Mouse (Mus musculus) heart, embryonic 14.5 days (tissue): ENCODE measurements around the gene Abcc3. TPM values are rescaled to one million over a fixed set of nuclear protein-coding genes. Genes with fewer than 3 reads are reported as not detected.

Source experiments
- ATAC-seq: fragments of 200-750 bp; cut with Nextera tagmentation; 2 replicates; pipeline ENCODE4 v1.8.0; 2017; ENCODE audit warnings: low read depth, moderate TSS enrichment; ENCODE audit not compliant: insufficient number of reproducible peaks, insufficient read depth, low FRiP score
- H3K27ac ChIP-seq, 2 experiments: fragments of 200-500 bp in 1 of 2; fragments of 300-500 bp in 1 of 2; sonication (generic) in 1 of 2; replicated peaks in 1 of 2; 2 replicates each; pipeline ENCODE4 v1.5.1; 2012 to 2014; ENCODE audit warnings: low read depth in 2 of 2, low read length in 2 of 2, control low read depth in 1 of 2, mild to moderate bottlenecking in 1 of 2, mixed read lengths in 1 of 2; ENCODE audit not compliant: control insufficient read depth in 1 of 2, insufficient read depth in 1 of 2
- H3K27me3 ChIP-seq: fragments of 300-500 bp; sonication (generic); 2 replicates; pipeline ENCODE4 v1.6.1; 2014; ENCODE audit warnings: mild to moderate bottlenecking, low read length, control low read depth; ENCODE audit not compliant: control insufficient read depth, insufficient read depth
- H3K36me3 ChIP-seq: fragments of 300-500 bp; sonication (generic); 2 replicates; pipeline ENCODE4 v1.6.1; 2014; ENCODE audit warnings: mild to moderate bottlenecking, control low read depth, low read length, mixed read lengths; ENCODE audit not compliant: control insufficient read depth, insufficient read depth
- H3K4me1 ChIP-seq, 2 experiments: fragments of 200-500 bp in 1 of 2; fragments of 300-500 bp in 1 of 2; sonication (generic) in 1 of 2; 2 replicates each; pipeline ENCODE4 v1.6.1; 2012 to 2014; ENCODE audit warnings: low read length in 2 of 2, control low read depth in 1 of 2, mixed read lengths in 1 of 2; ENCODE audit not compliant: control insufficient read depth in 2 of 2, insufficient read depth in 2 of 2
- H3K4me2 ChIP-seq: fragments of 300-500 bp; sonication (generic); 2 replicates; pipeline ENCODE4 v1.6.1; 2014; ENCODE audit warnings: mild to moderate bottlenecking, low read length
- H3K4me3 ChIP-seq, 2 experiments: fragments of 200-500 bp in 1 of 2; fragments of 300-500 bp in 1 of 2; sonication (generic) in 1 of 2; 2 replicates each; pipeline ENCODE4 v1.5.1; 2012 to 2014; ENCODE audit warnings: low read length in 2 of 2, mild to moderate bottlenecking in 2 of 2, control low read depth in 1 of 2, low read depth in 1 of 2, moderate library complexity in 1 of 2; ENCODE audit not compliant: control insufficient read depth in 1 of 2, insufficient read depth in 1 of 2
- H3K9ac ChIP-seq: fragments of 300-500 bp; sonication (generic); 2 replicates; pipeline ENCODE4 v1.6.1; 2014; ENCODE audit warnings: mild to moderate bottlenecking, low read length
- H3K9me3 ChIP-seq: fragments of 300-500 bp; sonication (generic); 2 replicates; pipeline ENCODE4 v1.6.1; 2016; ENCODE audit warnings: low read length, control low read depth; ENCODE audit not compliant: control insufficient read depth
- WGBS: fragments of 180-500 bp; shearing (Covaris S2); extraction: QIAGEN DNeasy Blood & Tissue Kit; methylation state at CpG from one replicate; pipeline ENCODE4 v1.1.7; 2014; 5-methylcytosine and 5-hydroxymethylcytosine counted together
- polyA plus RNA-seq: library from polyadenylated mRNA; unstranded; fragments of >200 nt; fragmentation: Nextera tagmentation; extraction: Ambion mirVana; gene quantifications from 2 replicates; pipeline ENCODE4 v1.2.1, GENCODE M21; 2014

The Abcc3 gene
- polyA plus RNA-seq, 1 experiment from 2014 or later = 0.49 TPM

- Histone ChIP-seq H3K9ac (no peak overlapping the region), H3K27me3 (no peaks in the 10 kb centered on the region), H3K27ac (no peak overlapping the region), H3K4me3 (no peak overlapping the region), H3K36me3 (no peaks in the 10 kb centered on the region), H3K9me3 (no peaks in the 10 kb centered on the region), H3K4me2 (no peak overlapping the region), H3K4me1 (peaks cover 3 to 33% of the 10 kb centered on the region in 2 experiments)
- WGBS = 61% methylated on average over 5 of the region's 5 CpGs
- ATAC-seq = no peak
Measured at GRCm38 (mm10) chr11:94324618-94325017, 68.2 kb downstream of the Abcc3 start.

- H3K4me1 ChIP-seq = peaks cover 3 to 29% of the 10 kb centered on the region in 2 experiments
- no peak overlapping the region for H3K4me3 ChIP-seq
- WGBS = 73% methylated on average over 5 of the region's 5 CpGs
- no peaks in the 10 kb centered on the region for H3K27me3 ChIP-seq
- no peak overlapping the region for H3K4me2 ChIP-seq
- ATAC-seq = no peak
- H3K9me3 ChIP-seq = no peaks in the 10 kb centered on the region
- 0 out of 4 replicates have a peak overlapping the region, but pooled peaks of 1 of the 2 experiments have one; percentile 98 for H3K27ac ChIP-seq
- H3K9ac ChIP-seq = peak overlapping the region; percentile 100; the same call in 1 of the 2 replicates
- peaks cover 7% of the 10 kb centered on the region; the same call in 1 of the 2 replicates for H3K36me3 ChIP-seq
Measured at GRCm38 (mm10) chr11:94323271-94323925, 69.4 kb downstream of the Abcc3 start.

GRCm38 (mm10) chr11:94322636-94323035, 70.2 kb downstream of the Abcc3 start:
- Histone ChIP-seq H3K36me3 (peaks cover 7% of the 10 kb centered on the region; the same call in 1 of the 2 replicates), H3K27ac (peak overlapping the region; percentile 98), H3K4me2 (peak overlapping the region; percentile 77), H3K4me1 (peaks cover 3 to 35% of the 10 kb centered on the region in 2 experiments), H3K9me3 (no peaks in the 10 kb centered on the region), H3K27me3 (no peaks in the 10 kb centered on the region), H3K4me3 (peak overlapping the region in 1 of 2 experiments; percentile 100; a peak in 2 of 4 replicates), H3K9ac (peak overlapping the region; percentile 100)
- WGBS = 37% methylated on average over 5 of the region's 5 CpGs
- no peak for ATAC-seq

- peak; percentile 96 for ATAC-seq
- Histone ChIP-seq H3K36me3 (peaks cover 7% of the 10 kb centered on the region; the same call in 1 of the 2 replicates), H3K27me3 (no peaks in the 10 kb centered on the region), H3K27ac (peak within 1 kb of the TSS; percentile 98), H3K4me3 (peak within 1 kb of the TSS; percentile 73 to 100), H3K4me2 (peak within 1 kb of the TSS; percentile 77), H3K9me3 (no peaks in the 10 kb centered on the region), H3K9ac (peak within 1 kb of the TSS; percentile 100), H3K4me1 (peaks cover 4 to 40% of the 10 kb centered on the region in 2 experiments)
- under 1% methylated on average over 36 of the region's 36 CpGs for WGBS
Measured at GRCm38 (mm10) chr11:94321931-94322400, 70.8 kb downstream of the Abcc3 start, which contains the start of gene Luc7l3. Gene Luc7l3, minus strand, starts transcription at chr11:94321988.

GRCm38 (mm10) chr11:94320969-94321930, 71.5 kb downstream of the Abcc3 start:
- H3K9ac ChIP-seq = peak overlapping the region; percentile 100
- no peaks in the 10 kb centered on the region for H3K27me3 ChIP-seq
- H3K9me3 ChIP-seq = no peaks in the 10 kb centered on the region
- peaks cover 4 to 41% of the 10 kb centered on the region in 2 experiments; a peak in 3 of 4 replicates for H3K4me1 ChIP-seq
- peak overlapping the region; percentile 73 to 100 for H3K4me3 ChIP-seq
- H3K27ac ChIP-seq = peak overlapping the region; percentile 96 to 98
- H3K36me3 ChIP-seq = peaks cover 7% of the 10 kb centered on the region; the same call in 1 of the 2 replicates
- under 1% methylated on average over 67 of the region's 67 CpGs for WGBS
- peak overlapping the region; percentile 74 for H3K4me2 ChIP-seq
- ATAC-seq = peak; percentile 64

- Histone ChIP-seq H3K9ac (no peak overlapping the region), H3K9me3 (no peaks in the 10 kb centered on the region), H3K27ac (no peak overlapping the region), H3K4me2 (0 out of 2 replicates have a peak overlapping the region, but pooled peaks have one; percentile 0), H3K27me3 (no peaks in the 10 kb centered on the region), H3K4me1 (peaks cover 4 to 65% of the 10 kb centered on the region in 2 experiments; a peak in 3 of 4 replicates), H3K4me3 (no peak overlapping the region), H3K36me3 (peaks cover 10% of the 10 kb centered on the region; the same call in 1 of the 2 replicates)
- ATAC-seq = no peak
- whole genome bisulfite sequencing = 70% methylated on average over 5 of the region's 5 CpGs
Measured at GRCm38 (mm10) chr11:94318056-94318455, 74.7 kb downstream of the Abcc3 start.

- 64% methylated on average over 4 of the region's 4 CpGs for whole genome bisulfite sequencing
- Histone ChIP-seq H3K36me3 (peaks cover 10% of the 10 kb centered on the region; the same call in 1 of the 2 replicates), H3K4me3 (no peak overlapping the region), H3K4me1 (peaks cover 4 to 64% of the 10 kb centered on the region in 2 experiments; a peak in 3 of 4 replicates), H3K4me2 (0 out of 2 replicates have a peak overlapping the region, but pooled peaks have one; percentile 0), H3K27me3 (no peaks in the 10 kb centered on the region), H3K9ac (no peak overlapping the region), H3K9me3 (no peaks in the 10 kb centered on the region), H3K27ac (no peak overlapping the region; a peak in 1 of 4 replicates)
- ATAC-seq = no peak
Measured at GRCm38 (mm10) chr11:94317515-94317914, 75.3 kb downstream of the Abcc3 start.
